ENCODE assay signal across 15 mouse cellular contexts in genomic region chrX:96025374-96025773, GRCm38 (mm10).
A peak's percentile ranks its signal among the peaks of the same experiment; 100 is the strongest.
DNase-seq lines count a peak whose midpoint lies in the region; ATAC-seq and TF ChIP-seq lines count a peak whose summit lies in the region.
"Had no signal": no experiment of that assay in that cellular context is flagged by ENCODE, and none has a peak within 500 bp of the region (broad histone marks: within the 10 kb centered on the region; RNA-seq: fewer than 3 reads in every experiment).

No protein-coding gene starts in this region.

- peak; percentile 61; the same call in 1 of the 2 replicates for ATAC-seq in lung, embryonic 16.5 days (ENCODE audit: low read depth)
- ATAC-seq in megakaryocyte progenitor cell, adult 5-6 weeks (replicated peaks; ENCODE audit: poor library complexity) = peak; percentile 39
- ATAC-seq: hindbrain, embryonic 16.5 days; midbrain, embryonic 15.5 days had no signal

- no peak overlapping the region for H3K4me3 ChIP-seq in gastrocnemius, adult 2 months
- no peak overlapping the region for H3K4me3 ChIP-seq in kidney, adult 2 months (ENCODE audit: insufficient read depth, low read depth, low read length)
- no peak overlapping the region for H3K4me3 ChIP-seq in lung, embryonic 16.5 days (ENCODE audit: low read length)
- H3K4me3 ChIP-seq in lung, adult 2 months (replicated peaks; ENCODE audit: extremely low read depth, low read depth, low read length) = no peak overlapping the region
- H3K4me3 ChIP-seq: embryonic facial prominence, embryonic 10.5 days; limb, embryonic 10.5 days; midbrain, embryonic 15.5 days had no signal

- peak overlapping the region; percentile 77 for H3K27ac ChIP-seq in gastrocnemius, adult 2 months
- H3K27ac ChIP-seq in kidney, adult 2 months (ENCODE audit: insufficient read depth, low read depth, low read length) = peak overlapping the region; percentile 88
- H3K27ac ChIP-seq in lung, embryonic 16.5 days (ENCODE audit: low read length) = peak overlapping the region; percentile 67
- H3K27ac ChIP-seq: embryonic facial prominence, embryonic 10.5 days; limb, embryonic 10.5 days; midbrain, embryonic 15.5 days; stomach, postnatal 0 days had no signal

- no peak overlapping the region for H3K4me2 ChIP-seq in lung, embryonic 16.5 days (ENCODE audit: low read depth, low read length)
- H3K4me2 ChIP-seq: midbrain, embryonic 15.5 days had no signal

- no peaks in the 10 kb centered on the region for H3K36me3 ChIP-seq in kidney, adult 2 months (ENCODE audit: control insufficient read depth, insufficient read depth, low read length)
- H3K36me3 ChIP-seq in lung, embryonic 16.5 days (ENCODE audit: control insufficient read depth, insufficient read depth, low read length) = no peaks in the 10 kb centered on the region
- H3K36me3 ChIP-seq: embryonic facial prominence, embryonic 10.5 days; limb, embryonic 10.5 days; midbrain, embryonic 15.5 days had no signal

- H3K9ac ChIP-seq in lung, embryonic 16.5 days (ENCODE audit: low read length) = no peak overlapping the region
- H3K9ac ChIP-seq: midbrain, embryonic 15.5 days had no signal

- no peak for DNase-seq in gastrocnemius, adult 2 months
- DNase-seq in gastrocnemius, postnatal 14 days = no peak
- no peak for DNase-seq in kidney, adult 2 months
- DNase-seq in kidney, adult 8-10 months = no peak
- no peak for DNase-seq in lung, adult 2 months
- no peak for DNase-seq in adrenal gland, adult 8-10 months
- DNase-seq: cerebellum, postnatal 10 days; thymus, postnatal 36 days had no signal

- TF ChIP-seq CTCF in gastrocnemius, adult 2 months (IDR thresholded peaks at IDR 0.05) = no peak
- TF ChIP-seq CTCF in kidney, adult 2 months (conservative IDR thresholded peaks at IDR 0.05; ENCODE audit: insufficient read depth, insufficient read length, low read depth, low read length) = no peak
- no peak for TF ChIP-seq CTCF in lung, adult 2 months (IDR thresholded peaks at IDR 0.05; ENCODE audit: insufficient read depth, low read length)

- intact Hi-C loops in gastrocnemius, adult 2 months (cut with DNase I) = no loop called here
- intact Hi-C loops in gastrocnemius, postnatal 14 days (cut with DNase I; ENCODE audit: low total_unique reads) = no loop called here

- no peak for TF ChIP-seq POLR2A in kidney, adult 2 months (IDR thresholded peaks at IDR 0.05; ENCODE audit: low read depth, low read length)
- TF ChIP-seq POLR2A in lung, adult 2 months (IDR thresholded peaks at IDR 0.05; ENCODE audit: borderline replicate concordance, extremely low read depth, low read depth, low read length) = no peak

- WGBS in kidney, adult 2 months = 68% methylated on average over 3 of the region's 3 CpGs
- 79% methylated on average over 3 of the region's 3 CpGs for WGBS in lung, embryonic 16.5 days
- WGBS in lung, adult 2 months = 74% methylated on average over 3 of the region's 3 CpGs

- no peaks in the 10 kb centered on the region for H3K4me1 ChIP-seq in kidney, adult 2 months (ENCODE audit: control insufficient read depth, insufficient read depth, low read length)
- H3K4me1 ChIP-seq in lung, embryonic 16.5 days (replicated peaks; ENCODE audit: control insufficient read depth, insufficient read depth, low read length) = no peaks in the 10 kb centered on the region
- H3K4me1 ChIP-seq in lung, adult 2 months (ENCODE audit: control insufficient read depth, insufficient read depth, low read length) = peaks cover 6% of the 10 kb centered on the region
- H3K4me1 ChIP-seq: embryonic facial prominence, embryonic 10.5 days; limb, embryonic 10.5 days; midbrain, embryonic 15.5 days had no signal

- no peaks in the 10 kb centered on the region for H3K27me3 ChIP-seq in kidney, adult 2 months (replicated peaks; ENCODE audit: control insufficient read depth, insufficient read depth, low read length)
- no peaks in the 10 kb centered on the region for H3K27me3 ChIP-seq in lung, embryonic 16.5 days (ENCODE audit: control insufficient read depth, insufficient read depth, low read depth, low read length)
- H3K27me3 ChIP-seq: midbrain, embryonic 15.5 days had no signal

- no peaks in the 10 kb centered on the region for H3K9me3 ChIP-seq in lung, embryonic 16.5 days (ENCODE audit: control insufficient read depth, low read length)
- H3K9me3 ChIP-seq: embryonic facial prominence, embryonic 10.5 days; limb, embryonic 10.5 days; midbrain, embryonic 15.5 days had no signal
